Mouse (Mus musculus): ENCODE measurements around the gene Npm3. TPM values are rescaled to one million over a fixed set of nuclear protein-coding genes. Genes with fewer than 3 reads are reported as not detected.

Npm3 gene
- polyA plus RNA-seq, 1 experiment from 2014 or later = 71.3 TPM

DNA sequence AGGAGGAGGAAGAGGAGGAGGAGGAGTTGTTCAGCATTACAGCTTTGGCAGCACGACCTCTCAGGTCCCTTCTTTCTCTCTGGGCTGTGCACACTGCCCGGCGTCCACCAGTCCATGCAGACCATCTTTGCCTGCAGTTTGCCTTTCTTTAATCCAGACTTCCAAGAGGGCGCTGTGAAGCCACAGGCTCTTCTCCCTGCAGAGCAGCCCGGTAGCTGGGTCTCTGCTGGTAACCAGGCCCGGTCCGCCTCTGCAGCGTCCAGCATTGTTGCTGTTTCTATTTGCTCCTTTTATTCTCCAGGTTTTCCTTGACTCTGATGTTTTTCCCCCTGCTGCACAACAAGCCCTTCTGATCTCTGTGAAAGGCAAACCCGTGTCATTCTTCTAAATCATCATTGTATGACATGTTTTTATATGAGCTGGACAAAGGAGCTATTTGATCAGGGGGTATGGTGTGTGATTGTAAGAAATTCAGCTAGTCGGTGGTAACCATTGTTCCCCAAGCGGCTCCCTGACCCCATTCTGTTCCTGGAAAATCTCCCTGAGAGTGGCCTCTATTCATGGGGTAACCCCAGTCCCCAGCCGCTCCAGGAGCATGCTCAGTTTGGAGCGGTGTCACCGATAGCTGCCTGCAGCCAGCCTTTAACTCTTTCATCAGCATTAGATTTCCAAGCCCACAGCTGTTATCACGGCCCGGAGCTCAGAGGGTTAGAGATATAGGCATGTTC is 31.7 kb downstream of the Npm3 start:
- POLR2A ChIA-PET = no interaction called here

DNA sequence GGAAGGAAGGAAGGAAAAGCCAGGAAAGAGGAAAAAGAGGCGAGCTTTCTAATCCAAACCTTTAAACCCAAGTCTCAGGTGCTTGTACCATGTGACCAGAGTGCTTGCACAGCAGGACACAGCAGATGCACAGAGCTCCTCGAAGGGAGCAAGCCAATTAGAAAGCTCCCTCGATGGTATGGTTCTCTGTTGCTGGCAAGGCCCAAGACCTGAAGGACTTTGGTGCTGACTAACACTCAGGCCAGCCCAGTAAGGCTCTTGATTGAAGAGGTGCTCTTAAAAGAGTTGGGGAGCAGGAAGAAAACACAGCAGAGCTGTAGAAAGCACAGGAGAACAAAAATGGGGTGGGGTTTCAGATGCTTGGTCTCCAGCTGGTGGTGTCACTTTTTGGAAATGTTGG is 40.7 kb downstream of the Npm3 start:
- DNase-seq (ENCODE audit: low read depth, low spot score) = no peak
- no peak for ATAC-seq
- POLR2A ChIA-PET = no interaction called here
- in situ Hi-C loops (cut with MboI; ENCODE audit: low pct_unique_long_range_greater_than_20kb) = no loop called here
- TF ChIP-seq CTCF (IDR thresholded peaks at IDR 0.05) = no peak
- CTCF ChIA-PET = interaction anchor here (1.8 kb wide), 1 partner anchor 22 kb away, joined by 4 read pairs; no protein-coding TSS in a partner anchor
- H3K27me3 ChIP-seq = peaks cover 41% of the 10 kb centered on the region

More for the DNA sequence above, 31.7 kb downstream of the Npm3 start:
- peak; percentile 34 for ATAC-seq
- DNase-seq (ENCODE audit: low read depth, low spot score) = no peak
- in situ Hi-C loops (cut with MboI; ENCODE audit: low pct_unique_long_range_greater_than_20kb) = no loop called here
- peaks cover 15% of the 10 kb centered on the region for H3K27me3 ChIP-seq
- CTCF ChIA-PET = interaction anchor here (1.4 to 1.9 kb wide), 2 partner anchors 10 to 144 kb away, joined by 4 to 5 read pairs; no protein-coding TSS in a partner anchor
- no peak for TF ChIP-seq CTCF (IDR thresholded peaks at IDR 0.05)

Other genes starting within 250 kb of the Npm3 start
- 21.3 TPM for gene Poll, start 189.1 kb downstream of the Npm3 start, polyA plus RNA-seq (2021)
- 71.7 TPM for gene Gm17018, start 189.0 kb downstream of the Npm3 start, polyA plus RNA-seq (2021)
- 39.2 TPM for gene Fbxw4, start 89.3 kb downstream of the Npm3 start, polyA plus RNA-seq (2021)
- gene Fgf8, start 6.7 kb downstream of the Npm3 start, polyA plus RNA-seq (2021) = 0.13 TPM
- gene Mgea5, start 34.2 kb upstream of the Npm3 start, polyA plus RNA-seq (2021) = 86.3 TPM
- gene Kcnip2, start 66.5 kb upstream of the Npm3 start, polyA plus RNA-seq (2021) = 0.10 TPM
- gene Armh3, start 248.9 kb upstream of the Npm3 start, polyA plus RNA-seq (2021) = 18.4 TPM

Measured in Patski (cell line).